Mouse (Mus musculus): ENCODE results near the gene Gpr153. TPM values are rescaled to one million over a fixed set of nuclear protein-coding genes. Genes with fewer than 3 reads are reported as not detected.

Gene Gpr153
- polyA plus RNA-seq, 2 experiments: 33.0 to 56.5 TPM

- Histone ChIP-seq H3K4me3 (replicated peaks; ENCODE audit: low read length) (no peak overlapping the region), H3K27me3 (ENCODE audit: control insufficient read depth, insufficient read depth, low read length) (no peaks in the 10 kb centered on the region), H3K4me1 (ENCODE audit: control insufficient read depth, insufficient read depth, low read length) (peaks cover 11% of the 10 kb centered on the region; the same call in 1 of the 2 replicates), H3K27ac (replicated peaks; ENCODE audit: low read depth, low read length) (no peak overlapping the region), H3K4me2 (replicated peaks; ENCODE audit: low read depth, low read length, severe bottlenecking) (no peak overlapping the region), H3K9ac (ENCODE audit: low read depth, low read length, severe bottlenecking) (no peak overlapping the region), H3K9me3 (ENCODE audit: control insufficient read depth, low read length) (no peaks in the 10 kb centered on the region), H3K36me3 (ENCODE audit: control insufficient read depth, insufficient read depth, low read length) (no peaks in the 10 kb centered on the region)
- TF ChIP-seq POLR2A (IDR thresholded peaks at IDR 0.05; ENCODE audit: borderline replicate concordance, extremely low read depth, insufficient read depth, insufficient read length): no peak
- 85% methylated on average over 9 of the region's 9 CpGs for WGBS
- DNase-seq (ENCODE audit: low spot score) (no peak), ATAC-seq (ENCODE audit: low FRiP score, low read depth) (no peak)
These were observed 9.0 kb upstream of the Gpr153 start for GRCm38 (mm10) chr4:152264867-152265568.

DNA sequence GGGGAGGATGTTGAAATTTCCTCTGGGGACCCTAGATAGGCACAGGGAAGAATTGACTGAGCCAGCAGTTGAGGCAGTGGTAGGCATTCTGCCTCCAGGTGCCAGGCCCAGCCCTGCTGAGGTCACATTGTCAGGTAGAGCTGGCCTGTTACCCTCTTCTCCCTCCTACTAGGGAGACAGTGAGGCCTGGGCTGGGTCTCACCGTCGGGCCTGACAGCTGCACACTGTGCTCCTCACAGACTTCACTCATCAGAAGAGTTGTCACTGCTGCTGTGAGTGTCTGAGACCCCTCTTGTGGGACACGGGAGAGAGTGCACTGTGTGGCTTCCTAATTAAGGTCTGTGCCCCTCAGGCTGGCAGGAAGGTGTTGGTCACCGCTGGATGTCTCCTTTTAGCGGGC lies 8.2 kb upstream of the Gpr153 start:
- Histone ChIP-seq H3K4me1 (ENCODE audit: control insufficient read depth, insufficient read depth, low read length) (peaks cover 11% of the 10 kb centered on the region; the same call in 1 of the 2 replicates), H3K9ac (ENCODE audit: low read depth, low read length, severe bottlenecking) (no peak overlapping the region), H3K27me3 (ENCODE audit: control insufficient read depth, insufficient read depth, low read length) (no peaks in the 10 kb centered on the region), H3K4me2 (replicated peaks; ENCODE audit: low read depth, low read length, severe bottlenecking) (no peak overlapping the region), H3K4me3 (replicated peaks; ENCODE audit: low read length) (no peak overlapping the region), H3K9me3 (ENCODE audit: control insufficient read depth, low read length) (no peaks in the 10 kb centered on the region), H3K27ac (replicated peaks; ENCODE audit: low read depth, low read length) (no peak overlapping the region), H3K36me3 (ENCODE audit: control insufficient read depth, insufficient read depth, low read length) (no peaks in the 10 kb centered on the region)
- DNase-seq (ENCODE audit: low spot score): no peak
- TF ChIP-seq POLR2A (IDR thresholded peaks at IDR 0.05; ENCODE audit: borderline replicate concordance, extremely low read depth, insufficient read depth, insufficient read length): no peak
- 49% methylated on average over 5 of the region's 5 CpGs for WGBS
- ATAC-seq (ENCODE audit: low FRiP score, low read depth): no peak

DNA sequence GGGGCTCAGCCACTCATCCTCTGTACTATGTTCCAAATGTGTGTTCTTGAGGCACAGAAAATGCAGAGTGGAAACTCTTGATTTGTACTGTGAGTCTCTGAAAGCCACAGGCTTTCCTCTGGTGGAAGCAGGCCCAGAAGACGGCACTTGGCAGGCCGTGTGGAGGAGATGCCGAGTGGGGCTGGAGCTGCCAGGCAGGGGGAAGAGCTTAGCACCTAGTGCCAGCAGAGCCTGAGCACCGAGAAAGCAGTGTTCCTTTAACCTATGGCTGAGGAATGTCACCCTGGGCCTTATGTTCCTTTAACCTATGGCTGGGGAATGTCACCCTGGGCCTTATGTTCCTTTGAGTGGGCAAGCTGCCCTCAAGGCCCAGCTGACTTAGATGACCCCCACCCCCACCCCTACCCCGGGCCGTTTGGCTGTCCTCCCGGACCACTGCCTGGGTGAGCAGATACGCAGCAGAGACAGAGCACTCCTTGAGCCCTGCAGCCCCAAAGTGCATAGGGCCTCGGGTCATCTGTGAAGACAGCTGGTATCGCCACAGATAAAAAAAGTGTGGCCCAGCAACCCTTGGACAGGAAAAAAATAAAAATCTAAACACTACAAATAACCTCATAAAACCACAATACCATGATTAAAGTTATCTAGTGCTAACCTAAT lies 7.7 kb upstream of the Gpr153 start:
- no peak overlapping the region for H3K9ac ChIP-seq (ENCODE audit: low read depth, low read length, severe bottlenecking)
- H3K4me1 ChIP-seq (ENCODE audit: control insufficient read depth, insufficient read depth, low read length): peaks cover 13% of the 10 kb centered on the region
- no peak for DNase-seq (ENCODE audit: low spot score)
- H3K4me3 ChIP-seq (replicated peaks; ENCODE audit: low read length): no peak overlapping the region
- WGBS: 43% methylated on average over 10 of the region's 10 CpGs
- no peak for ATAC-seq (ENCODE audit: low FRiP score, low read depth)
- no peak overlapping the region for H3K27ac ChIP-seq (replicated peaks; ENCODE audit: low read depth, low read length)
- H3K4me2 ChIP-seq (replicated peaks; ENCODE audit: low read depth, low read length, severe bottlenecking): no peak overlapping the region
- H3K27me3 ChIP-seq (ENCODE audit: control insufficient read depth, insufficient read depth, low read length): no peaks in the 10 kb centered on the region
- TF ChIP-seq POLR2A (IDR thresholded peaks at IDR 0.05; ENCODE audit: borderline replicate concordance, extremely low read depth, insufficient read depth, insufficient read length): no peak
- H3K36me3 ChIP-seq (ENCODE audit: control insufficient read depth, insufficient read depth, low read length): no peaks in the 10 kb centered on the region
- no peaks in the 10 kb centered on the region for H3K9me3 ChIP-seq (ENCODE audit: control insufficient read depth, low read length)

GRCm38 (mm10) chr4:152267748-152268369 lies 6.2 kb upstream of the Gpr153 start:
- no peak for TF ChIP-seq POLR2A (IDR thresholded peaks at IDR 0.05; ENCODE audit: borderline replicate concordance, extremely low read depth, insufficient read depth, insufficient read length)
- H3K9me3 ChIP-seq (ENCODE audit: control insufficient read depth, low read length): no peaks in the 10 kb centered on the region
- H3K9ac ChIP-seq (ENCODE audit: low read depth, low read length, severe bottlenecking): no peak overlapping the region
- no peak overlapping the region for H3K4me3 ChIP-seq (replicated peaks; ENCODE audit: low read length)
- ATAC-seq (ENCODE audit: low FRiP score, low read depth): no peak
- H3K27ac ChIP-seq (replicated peaks; ENCODE audit: low read depth, low read length): no peak overlapping the region
- H3K4me1 ChIP-seq (ENCODE audit: control insufficient read depth, insufficient read depth, low read length): peaks cover 27% of the 10 kb centered on the region
- no peak for DNase-seq (ENCODE audit: low spot score)
- H3K4me2 ChIP-seq (replicated peaks; ENCODE audit: low read depth, low read length, severe bottlenecking): no peak overlapping the region
- H3K36me3 ChIP-seq (ENCODE audit: control insufficient read depth, insufficient read depth, low read length): no peaks in the 10 kb centered on the region
- WGBS: 81% methylated on average over 13 of the region's 13 CpGs
- H3K27me3 ChIP-seq (ENCODE audit: control insufficient read depth, insufficient read depth, low read length): no peaks in the 10 kb centered on the region

DNA sequence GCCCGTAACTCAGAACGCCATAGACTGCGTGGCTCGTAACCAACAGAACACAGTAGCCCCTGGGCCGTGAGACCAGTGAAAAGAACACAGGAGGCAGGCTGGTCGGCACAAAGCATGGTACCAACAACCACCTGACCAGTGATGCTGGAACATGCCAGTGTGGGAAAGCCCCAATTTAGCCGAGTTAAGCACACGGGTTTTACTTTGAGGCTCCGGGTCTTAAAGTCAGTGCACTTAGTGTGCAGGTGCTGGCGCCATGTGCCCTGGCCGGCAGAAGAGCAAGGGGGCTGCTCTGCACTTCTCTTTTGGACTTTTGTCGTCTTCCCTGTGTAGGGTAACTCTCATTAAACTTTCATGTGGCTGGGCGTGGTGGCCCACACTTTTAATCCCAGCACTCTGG lies 4.1 kb upstream of the Gpr153 start:
- TF ChIP-seq POLR2A (IDR thresholded peaks at IDR 0.05; ENCODE audit: borderline replicate concordance, extremely low read depth, insufficient read depth, insufficient read length): no peak
- H3K4me1 ChIP-seq (ENCODE audit: control insufficient read depth, insufficient read depth, low read length): peaks cover 34% of the 10 kb centered on the region
- no peak overlapping the region for H3K9ac ChIP-seq (ENCODE audit: low read depth, low read length, severe bottlenecking)
- no peak overlapping the region for H3K4me3 ChIP-seq (replicated peaks; ENCODE audit: low read length)
- no peak for ATAC-seq (ENCODE audit: low FRiP score, low read depth)
- no peak for DNase-seq (ENCODE audit: low spot score)
- H3K27me3 ChIP-seq (ENCODE audit: control insufficient read depth, insufficient read depth, low read length): 0 out of 2 replicates have a peak, but pooled peaks cover 3% of the 10 kb centered on the region
- H3K9me3 ChIP-seq (ENCODE audit: control insufficient read depth, low read length): no peaks in the 10 kb centered on the region
- no peak overlapping the region for H3K27ac ChIP-seq (replicated peaks; ENCODE audit: low read depth, low read length)
- no peaks in the 10 kb centered on the region for H3K36me3 ChIP-seq (ENCODE audit: control insufficient read depth, insufficient read depth, low read length)
- WGBS: 77% methylated on average over 13 of the region's 13 CpGs
- H3K4me2 ChIP-seq (replicated peaks; ENCODE audit: low read depth, low read length, severe bottlenecking): no peak overlapping the region
